Mouse (Mus musculus): Measurements from ENCODE around the gene Maml2. TPM values are rescaled to one million over a fixed set of nuclear protein-coding genes. Genes with fewer than 3 reads are reported as not detected.
"Not testable (repeated sequence)": the region's sequence is repeated elsewhere in the genome, so short reads cannot be mapped to it uniquely, and the experiment has no call there.

Gene Maml2
- polyA plus RNA-seq, 1 experiment from 2014 or later = 12.1 TPM

GRCm38 (mm10) chr9:13707066-13707555 is 409.4 kb downstream of the Maml2 start:
- Histone ChIP-seq H3K4me1 (ENCODE audit: control insufficient read depth, insufficient read depth, low read length) (no peaks in the 10 kb centered on the region), H3K4me2 (ENCODE audit: low read length) (no peak overlapping the region), H3K9me3 (ENCODE audit: control insufficient read depth, low read length) (no peaks in the 10 kb centered on the region), H3K4me3 (replicated peaks; ENCODE audit: low read depth, low read length) (no peak overlapping the region), H3K36me3 (ENCODE audit: control insufficient read depth, insufficient read depth, low read length) (peaks cover 19% of the 10 kb centered on the region), H3K27me3 (ENCODE audit: control insufficient read depth, insufficient read depth, low read length) (no peaks in the 10 kb centered on the region), H3K27ac (replicated peaks; ENCODE audit: low read depth, low read length) (no peak overlapping the region), H3K9ac (replicated peaks; ENCODE audit: low read length) (no peak overlapping the region)
- no peak for DNase-seq
- no peak for ATAC-seq (ENCODE audit: low FRiP score, low TSS enrichment)
- WGBS = 54% methylated on average over 3 of the region's 3 CpGs

- H3K4me2 ChIP-seq (ENCODE audit: low read length) = no peak overlapping the region
- H3K27ac ChIP-seq (replicated peaks; ENCODE audit: low read depth, low read length) = no peak overlapping the region
- H3K4me1 ChIP-seq (ENCODE audit: control insufficient read depth, insufficient read depth, low read length) = no peaks in the 10 kb centered on the region
- DNase-seq (no peak), ATAC-seq (ENCODE audit: low FRiP score, low TSS enrichment) (no peak)
- no peaks in the 10 kb centered on the region for H3K9me3 ChIP-seq (ENCODE audit: control insufficient read depth, low read length)
- H3K4me3 ChIP-seq (replicated peaks; ENCODE audit: low read depth, low read length) = no peak overlapping the region
- no peaks in the 10 kb centered on the region for H3K27me3 ChIP-seq (ENCODE audit: control insufficient read depth, insufficient read depth, low read length)
- 95% methylated on average over 5 of the region's 5 CpGs for WGBS
- H3K36me3 ChIP-seq (ENCODE audit: control insufficient read depth, insufficient read depth, low read length) = peaks cover 7% of the 10 kb centered on the region
- no peak overlapping the region for H3K9ac ChIP-seq (replicated peaks; ENCODE audit: low read length)
These were observed 411.7 kb downstream of the Maml2 start for GRCm38 (mm10) chr9:13709436-13709835.

- not testable (repeated sequence) for H3K9me3 ChIP-seq (ENCODE audit: control insufficient read depth, low read length); DNase-seq; H3K4me2 ChIP-seq (ENCODE audit: low read length); H3K27ac ChIP-seq (replicated peaks; ENCODE audit: low read depth, low read length); H3K9ac ChIP-seq (replicated peaks; ENCODE audit: low read length); H3K4me1 ChIP-seq (ENCODE audit: control insufficient read depth, insufficient read depth, low read length); H3K36me3 ChIP-seq (ENCODE audit: control insufficient read depth, insufficient read depth, low read length); H3K27me3 ChIP-seq (ENCODE audit: control insufficient read depth, insufficient read depth, low read length); H3K4me3 ChIP-seq (replicated peaks; ENCODE audit: low read depth, low read length); ATAC-seq (ENCODE audit: low FRiP score, low TSS enrichment)
- 89% methylated on average over 2 of the region's 2 CpGs for WGBS
These were observed 418.1 kb downstream of the Maml2 start for GRCm38 (mm10) chr9:13715891-13716290.

GRCm38 (mm10) chr9:13716316-13717099 is 418.8 kb downstream of the Maml2 start:
- Histone ChIP-seq H3K4me3 (replicated peaks; ENCODE audit: low read depth, low read length) (no peak overlapping the region), H3K4me1 (ENCODE audit: control insufficient read depth, insufficient read depth, low read length) (no peaks in the 10 kb centered on the region), H3K4me2 (ENCODE audit: low read length) (no peak overlapping the region), H3K9me3 (ENCODE audit: control insufficient read depth, low read length) (no peaks in the 10 kb centered on the region), H3K36me3 (ENCODE audit: control insufficient read depth, insufficient read depth, low read length) (no peaks in the 10 kb centered on the region), H3K27me3 (ENCODE audit: control insufficient read depth, insufficient read depth, low read length) (no peaks in the 10 kb centered on the region), H3K27ac (replicated peaks; ENCODE audit: low read depth, low read length) (no peak overlapping the region), H3K9ac (replicated peaks; ENCODE audit: low read length) (no peak overlapping the region)
- ATAC-seq (ENCODE audit: low FRiP score, low TSS enrichment) (peak; percentile 58; the same call in 1 of the 2 replicates), DNase-seq (peak; percentile 95)
- WGBS = 27% methylated on average over 8 of the region's 8 CpGs

- WGBS = 41% methylated on average over 2 of the region's 2 CpGs
- H3K9me3 ChIP-seq (ENCODE audit: control insufficient read depth, low read length) = 0 out of 2 replicates have a peak, but pooled peaks cover under 1% of the 10 kb centered on the region
- H3K4me1 ChIP-seq (ENCODE audit: control insufficient read depth, insufficient read depth, low read length) = peaks cover 8% of the 10 kb centered on the region; the same call in 1 of the 2 replicates
- H3K4me3 ChIP-seq (replicated peaks; ENCODE audit: low read depth, low read length) = peak within 1 kb of the TSS; percentile 98
- no peak for DNase-seq
- no peaks in the 10 kb centered on the region for H3K36me3 ChIP-seq (ENCODE audit: control insufficient read depth, insufficient read depth, low read length)
- H3K9ac ChIP-seq (replicated peaks; ENCODE audit: low read length) = peak within 1 kb of the TSS; percentile 97
- H3K27ac ChIP-seq (replicated peaks; ENCODE audit: low read depth, low read length) = peak within 1 kb of the TSS; percentile 89
- ATAC-seq (ENCODE audit: low FRiP score, low TSS enrichment) = no peak
- peak within 1 kb of the TSS; percentile 79 for H3K4me2 ChIP-seq (ENCODE audit: low read length)
- H3K27me3 ChIP-seq (ENCODE audit: control insufficient read depth, insufficient read depth, low read length) = no peaks in the 10 kb centered on the region
These were observed 450.6 kb downstream of the Maml2 start, which contains the start of gene Mtmr2 for GRCm38 (mm10) chr9:13748404-13748797. Gene Mtmr2 (plus strand): TSS chr9:13748410.

GRCm38 (mm10) chr9:13748798-13749674 is 451.3 kb downstream of the Maml2 start:
- ATAC-seq (ENCODE audit: low FRiP score, low TSS enrichment) = peak; percentile 100
- Histone ChIP-seq H3K27ac (replicated peaks; ENCODE audit: low read depth, low read length) (peak overlapping the region; percentile 89), H3K4me1 (ENCODE audit: control insufficient read depth, insufficient read depth, low read length) (peaks cover 8% of the 10 kb centered on the region; the same call in 1 of the 2 replicates), H3K9me3 (ENCODE audit: control insufficient read depth, low read length) (0 out of 2 replicates have a peak, but pooled peaks cover 7% of the 10 kb centered on the region), H3K4me3 (replicated peaks; ENCODE audit: low read depth, low read length) (peak overlapping the region; percentile 98), H3K4me2 (ENCODE audit: low read length) (peak overlapping the region; percentile 79), H3K27me3 (ENCODE audit: control insufficient read depth, insufficient read depth, low read length) (no peaks in the 10 kb centered on the region), H3K36me3 (ENCODE audit: control insufficient read depth, insufficient read depth, low read length) (no peaks in the 10 kb centered on the region), H3K9ac (replicated peaks; ENCODE audit: low read length) (peak overlapping the region; percentile 97)
- WGBS = under 1% methylated on average over 60 of the region's 60 CpGs
- peak; percentile 98 for DNase-seq

GRCm38 (mm10) chr9:13749675-13749998 is 451.9 kb downstream of the Maml2 start:
- Histone ChIP-seq H3K27me3 (ENCODE audit: control insufficient read depth, insufficient read depth, low read length) (no peaks in the 10 kb centered on the region), H3K36me3 (ENCODE audit: control insufficient read depth, insufficient read depth, low read length) (no peaks in the 10 kb centered on the region), H3K4me1 (ENCODE audit: control insufficient read depth, insufficient read depth, low read length) (peaks cover 8% of the 10 kb centered on the region; the same call in 1 of the 2 replicates), H3K9me3 (ENCODE audit: control insufficient read depth, low read length) (0 out of 2 replicates have a peak, but pooled peaks cover 7% of the 10 kb centered on the region), H3K27ac (replicated peaks; ENCODE audit: low read depth, low read length) (peak overlapping the region; percentile 89), H3K9ac (replicated peaks; ENCODE audit: low read length) (peak overlapping the region; percentile 97), H3K4me3 (replicated peaks; ENCODE audit: low read depth, low read length) (peak overlapping the region; percentile 98), H3K4me2 (ENCODE audit: low read length) (peak overlapping the region; percentile 79)
- WGBS = 3% methylated on average over 7 of the region's 7 CpGs
- DNase-seq (no peak), ATAC-seq (ENCODE audit: low FRiP score, low TSS enrichment) (no peak)

GRCm38 (mm10) chr9:13752543-13752942 is 454.8 kb downstream of the Maml2 start:
- 92% methylated on average over 4 of the region's 4 CpGs for WGBS
- H3K4me1 ChIP-seq (ENCODE audit: control insufficient read depth, insufficient read depth, low read length) = peaks cover 8% of the 10 kb centered on the region; the same call in 1 of the 2 replicates
- no peaks in the 10 kb centered on the region for H3K27me3 ChIP-seq (ENCODE audit: control insufficient read depth, insufficient read depth, low read length)
- H3K9ac ChIP-seq (replicated peaks; ENCODE audit: low read length) = no peak overlapping the region
- DNase-seq (no peak), ATAC-seq (ENCODE audit: low FRiP score, low TSS enrichment) (no peak)
- no peaks in the 10 kb centered on the region for H3K36me3 ChIP-seq (ENCODE audit: control insufficient read depth, insufficient read depth, low read length)
- no peak overlapping the region for H3K27ac ChIP-seq (replicated peaks; ENCODE audit: low read depth, low read length)
- H3K4me2 ChIP-seq (ENCODE audit: low read length) = no peak overlapping the region
- H3K9me3 ChIP-seq (ENCODE audit: control insufficient read depth, low read length) = 0 out of 2 replicates have a peak, but pooled peaks cover 7% of the 10 kb centered on the region
- no peak overlapping the region for H3K4me3 ChIP-seq (replicated peaks; ENCODE audit: low read depth, low read length)

Measured in midbrain, embryonic 14.5 days (tissue).